ENCODE assay signal across 8 mouse cellular contexts in the genomic region with DNA sequence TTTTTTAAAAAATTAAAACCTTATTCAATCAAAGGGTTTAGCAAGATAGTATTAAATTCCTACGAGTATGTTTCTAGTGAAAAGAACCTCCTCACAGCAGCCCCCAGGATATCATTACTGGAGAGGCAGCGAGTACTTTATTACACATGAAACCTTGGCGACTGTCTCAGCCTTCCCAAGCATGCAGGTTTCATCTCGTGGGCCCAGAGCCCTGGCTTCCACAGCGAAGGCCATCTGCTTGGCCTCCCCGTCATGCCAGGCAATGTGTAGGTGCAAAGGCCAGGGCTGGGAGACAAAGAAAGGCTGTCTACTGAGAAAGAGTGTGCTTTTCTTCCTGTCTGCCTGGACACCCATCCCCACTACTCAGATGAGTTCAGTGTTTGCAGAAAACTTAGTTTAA.
DNase-seq lines count a peak whose midpoint lies in the region; ATAC-seq lines count a peak whose summit lies in the region.

No protein-coding gene starts in this region.

- WGBS in lung, embryonic 15.5 days: 35% methylated on average over 6 of the region's 6 CpGs
- WGBS in embryonic facial prominence, embryonic 11.5 days: 14% methylated on average over 6 of the region's 6 CpGs
- WGBS in limb, embryonic 11.5 days: 45% methylated on average over 6 of the region's 6 CpGs
- 35% methylated on average over 6 of the region's 6 CpGs for WGBS in stomach, embryonic 16.5 days

- no peak overlapping the region for H3K4me3 ChIP-seq in lung, embryonic 15.5 days
- H3K4me3 ChIP-seq in embryonic facial prominence, embryonic 11.5 days (ENCODE audit: low read depth, low read length): no peak overlapping the region
- no peak overlapping the region for H3K4me3 ChIP-seq in limb, embryonic 11.5 days (ENCODE audit: low read depth, low read length)
- no peak overlapping the region for H3K4me3 ChIP-seq in stomach, embryonic 16.5 days (replicated peaks; ENCODE audit: low read length)

- H3K4me2 ChIP-seq in lung, embryonic 15.5 days: no peak overlapping the region; the same call in 1 of the 2 replicates
- H3K4me2 ChIP-seq in embryonic facial prominence, embryonic 11.5 days (ENCODE audit: low read depth, low read length): no peak overlapping the region
- H3K4me2 ChIP-seq in limb, embryonic 11.5 days (ENCODE audit: low read depth, severe bottlenecking): no peak overlapping the region
- peak overlapping the region; percentile 43 for H3K4me2 ChIP-seq in stomach, embryonic 16.5 days (ENCODE audit: low read depth, low read length)

- no peaks in the 10 kb centered on the region for H3K27me3 ChIP-seq in lung, embryonic 15.5 days
- H3K27me3 ChIP-seq in embryonic facial prominence, embryonic 11.5 days (ENCODE audit: control insufficient read depth, insufficient read depth, low read length): no peaks in the 10 kb centered on the region
- H3K27me3 ChIP-seq in limb, embryonic 11.5 days (ENCODE audit: control insufficient read depth, insufficient read depth, low read length): no peaks in the 10 kb centered on the region
- no peaks in the 10 kb centered on the region for H3K27me3 ChIP-seq in stomach, embryonic 16.5 days (ENCODE audit: control insufficient read depth, insufficient read depth, low read length)

- ATAC-seq in lung, embryonic 15.5 days (ENCODE audit: borderline replicate concordance, extremely low read depth, low FRiP score, low TSS enrichment): no peak
- ATAC-seq in embryonic facial prominence, embryonic 11.5 days (replicated peaks; ENCODE audit: insufficient number of reproducible peaks, low FRiP score, low TSS enrichment, low read depth): peak; percentile 37; the same call in 1 of the 2 replicates
- ATAC-seq in limb, embryonic 11.5 days (ENCODE audit: insufficient number of reproducible peaks, low FRiP score, low TSS enrichment, low read depth): no peak
- no peak for ATAC-seq in stomach, embryonic 16.5 days (ENCODE audit: insufficient read depth, low FRiP score)
- ATAC-seq in activated CD4-positive, CD25-positive, alpha-beta regulatory T cell, adult 4 months: no peak

- intact Hi-C loops in heart, postnatal 14 days (cut with DNase I): no loop called here

- H3K4me1 ChIP-seq in lung, embryonic 15.5 days: peaks cover 33% of the 10 kb centered on the region
- no peaks in the 10 kb centered on the region for H3K4me1 ChIP-seq in embryonic facial prominence, embryonic 11.5 days (ENCODE audit: control insufficient read depth, insufficient read depth, low read length)
- peaks cover 9% of the 10 kb centered on the region for H3K4me1 ChIP-seq in limb, embryonic 11.5 days (ENCODE audit: control insufficient read depth, insufficient read depth, low read length)
- H3K4me1 ChIP-seq in stomach, embryonic 16.5 days (ENCODE audit: control insufficient read depth, insufficient read depth, low read length): peaks cover 15% of the 10 kb centered on the region

- H3K36me3 ChIP-seq in lung, embryonic 15.5 days: peaks cover 18% of the 10 kb centered on the region
- no peaks in the 10 kb centered on the region; the same call in 1 of the 2 replicates for H3K36me3 ChIP-seq in embryonic facial prominence, embryonic 11.5 days (replicated peaks; ENCODE audit: control insufficient read depth, insufficient read depth, low read depth, low read length)
- H3K36me3 ChIP-seq in limb, embryonic 11.5 days (ENCODE audit: control insufficient read depth, insufficient read depth, low read length): peaks cover 2% of the 10 kb centered on the region; the same call in 1 of the 2 replicates
- no peaks in the 10 kb centered on the region for H3K36me3 ChIP-seq in stomach, embryonic 16.5 days (ENCODE audit: control insufficient read depth, insufficient read depth, low read length)

- H3K9ac ChIP-seq in lung, embryonic 15.5 days: no peak overlapping the region
- H3K9ac ChIP-seq in embryonic facial prominence, embryonic 11.5 days (replicated peaks; ENCODE audit: low read length): no peak overlapping the region
- no peak overlapping the region for H3K9ac ChIP-seq in limb, embryonic 11.5 days (ENCODE audit: low read length)
- H3K9ac ChIP-seq in stomach, embryonic 16.5 days (ENCODE audit: low read length): peak overlapping the region; percentile 23; the same call in 1 of the 2 replicates

- H3K27ac ChIP-seq in lung, embryonic 15.5 days: peak overlapping the region; percentile 78
- peak overlapping the region; percentile 30 for H3K27ac ChIP-seq in embryonic facial prominence, embryonic 11.5 days (replicated peaks; ENCODE audit: low read depth, low read length)
- no peak overlapping the region for H3K27ac ChIP-seq in limb, embryonic 11.5 days (replicated peaks; ENCODE audit: low read depth, low read length)
- peak overlapping the region; percentile 28 for H3K27ac ChIP-seq in stomach, embryonic 16.5 days (ENCODE audit: low read length)

- no peak for DNase-seq in lung, postnatal 36 days
- DNase-seq in embryonic facial prominence, embryonic 11.5 days (ENCODE audit: low spot score): peak; percentile 48
- DNase-seq in heart, postnatal 14 days: peak; percentile 12 to 27
- DNase-seq in limb, embryonic 11.5 days (ENCODE audit: low spot score): peak; percentile 45
- no peak for DNase-seq in liver

- no peaks in the 10 kb centered on the region for H3K9me3 ChIP-seq in lung, embryonic 15.5 days
- H3K9me3 ChIP-seq in embryonic facial prominence, embryonic 11.5 days (replicated peaks; ENCODE audit: control insufficient read depth, low read length): no peaks in the 10 kb centered on the region
- H3K9me3 ChIP-seq in limb, embryonic 11.5 days (ENCODE audit: control insufficient read depth, low read length): no peaks in the 10 kb centered on the region
- H3K9me3 ChIP-seq in stomach, embryonic 16.5 days (replicated peaks; ENCODE audit: control insufficient read depth, low read length): no peaks in the 10 kb centered on the region

Comparison
In these comparisons a context has a peak if more than half of its experiments do, and no peak if none do; other contexts are left out.
1. DNase-seq: peak in embryonic facial prominence, embryonic 11.5 days (single experiment), heart, postnatal 14 days (2 of 2) and limb, embryonic 11.5 days (single experiment); none in lung, postnatal 36 days (single experiment) and liver (single experiment).